Mouse (Mus musculus) heart, embryonic 14.5 days (tissue): ENCODE measurements around the gene Sarm1. TPM values are rescaled to one million over a fixed set of nuclear protein-coding genes. Genes with fewer than 3 reads are reported as not detected.
A peak's percentile ranks its signal among the peaks of the same experiment; 100 is the strongest.
"Not testable (repeated sequence)": the region's sequence is repeated elsewhere in the genome, so short reads cannot be mapped to it uniquely, and the experiment has no call there.

Experiments used
- ATAC-seq: fragments of 200-750 bp; cut with Nextera tagmentation; 2 replicates; pipeline ENCODE4 v1.8.0; 2017; ENCODE audit warnings: low read depth, moderate TSS enrichment; ENCODE audit not compliant: insufficient number of reproducible peaks, insufficient read depth, low FRiP score
- H3K27ac ChIP-seq, 2 experiments: fragments of 200-500 bp in 1 of 2; fragments of 300-500 bp in 1 of 2; sonication (generic) in 1 of 2; replicated peaks in 1 of 2; 2 replicates each; pipeline ENCODE4 v1.5.1; 2012 to 2014; ENCODE audit warnings: low read depth in 2 of 2, low read length in 2 of 2, control low read depth in 1 of 2, mild to moderate bottlenecking in 1 of 2, mixed read lengths in 1 of 2; ENCODE audit not compliant: control insufficient read depth in 1 of 2, insufficient read depth in 1 of 2
- H3K27me3 ChIP-seq: fragments of 300-500 bp; sonication (generic); 2 replicates; pipeline ENCODE4 v1.6.1; 2014; ENCODE audit warnings: mild to moderate bottlenecking, low read length, control low read depth; ENCODE audit not compliant: control insufficient read depth, insufficient read depth
- H3K36me3 ChIP-seq: fragments of 300-500 bp; sonication (generic); 2 replicates; pipeline ENCODE4 v1.6.1; 2014; ENCODE audit warnings: mild to moderate bottlenecking, control low read depth, low read length, mixed read lengths; ENCODE audit not compliant: control insufficient read depth, insufficient read depth
- H3K4me1 ChIP-seq, 2 experiments: fragments of 200-500 bp in 1 of 2; fragments of 300-500 bp in 1 of 2; sonication (generic) in 1 of 2; 2 replicates each; pipeline ENCODE4 v1.6.1; 2012 to 2014; ENCODE audit warnings: low read length in 2 of 2, control low read depth in 1 of 2, mixed read lengths in 1 of 2; ENCODE audit not compliant: control insufficient read depth in 2 of 2, insufficient read depth in 2 of 2
- H3K4me2 ChIP-seq: fragments of 300-500 bp; sonication (generic); 2 replicates; pipeline ENCODE4 v1.6.1; 2014; ENCODE audit warnings: mild to moderate bottlenecking, low read length
- H3K4me3 ChIP-seq, 2 experiments: fragments of 200-500 bp in 1 of 2; fragments of 300-500 bp in 1 of 2; sonication (generic) in 1 of 2; 2 replicates each; pipeline ENCODE4 v1.5.1; 2012 to 2014; ENCODE audit warnings: low read length in 2 of 2, mild to moderate bottlenecking in 2 of 2, control low read depth in 1 of 2, low read depth in 1 of 2, moderate library complexity in 1 of 2; ENCODE audit not compliant: control insufficient read depth in 1 of 2, insufficient read depth in 1 of 2
- H3K9ac ChIP-seq: fragments of 300-500 bp; sonication (generic); 2 replicates; pipeline ENCODE4 v1.6.1; 2014; ENCODE audit warnings: mild to moderate bottlenecking, low read length
- H3K9me3 ChIP-seq: fragments of 300-500 bp; sonication (generic); 2 replicates; pipeline ENCODE4 v1.6.1; 2016; ENCODE audit warnings: low read length, control low read depth; ENCODE audit not compliant: control insufficient read depth
- WGBS: fragments of 180-500 bp; shearing (Covaris S2); extraction: QIAGEN DNeasy Blood & Tissue Kit; methylation state at CpG from one replicate; pipeline ENCODE4 v1.1.7; 2014; 5-methylcytosine and 5-hydroxymethylcytosine counted together
- polyA plus RNA-seq: library from polyadenylated mRNA; unstranded; fragments of >200 nt; fragmentation: Nextera tagmentation; extraction: Ambion mirVana; gene quantifications from 2 replicates; pipeline ENCODE4 v1.2.1, GENCODE M21; 2014

The Sarm1 gene
- polyA plus RNA-seq, 1 experiment from 2014 or later: 0.11 TPM

DNA sequence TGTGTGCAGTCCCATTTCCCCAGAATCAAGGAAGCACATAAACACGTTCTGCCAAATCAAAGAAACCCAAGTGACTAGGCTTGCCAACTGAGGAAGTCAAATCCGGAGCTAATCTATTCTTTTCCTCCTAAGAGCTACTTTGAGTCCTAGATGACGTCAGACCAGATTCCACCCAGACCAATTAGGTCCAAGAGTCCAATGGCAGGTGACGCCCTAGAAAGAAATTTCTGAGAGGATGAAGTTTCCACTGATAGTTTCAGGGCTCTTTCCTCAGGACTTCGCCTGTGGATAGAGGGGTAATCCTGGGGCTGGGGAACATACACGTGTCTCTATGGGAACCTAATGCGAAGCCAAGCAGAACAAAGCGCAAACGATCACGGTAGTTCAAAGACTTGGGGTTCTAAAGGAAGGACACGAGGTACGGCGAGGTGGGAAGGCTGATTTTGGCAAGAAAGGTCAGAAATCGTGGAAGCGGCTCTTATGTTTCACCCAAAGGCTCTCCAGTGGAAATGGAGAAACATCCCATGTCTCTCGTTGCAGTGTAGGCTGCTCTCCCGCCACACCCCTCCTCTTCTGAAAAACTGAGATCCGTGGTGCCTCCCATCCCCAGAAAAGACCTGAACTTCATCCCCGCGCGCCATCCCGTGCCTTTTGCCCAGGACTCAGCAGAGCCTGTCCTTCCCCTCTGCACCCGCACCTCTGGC is 38.0 kb upstream of the Sarm1 start:
- H3K27ac ChIP-seq: peak overlapping the region; percentile 89 to 97
- H3K9me3 ChIP-seq: no peaks in the 10 kb centered on the region
- peak overlapping the region; percentile 83 to 87 for H3K4me3 ChIP-seq
- peak overlapping the region; percentile 86 for H3K9ac ChIP-seq
- ATAC-seq: peak; percentile 34; the same call in 1 of the 2 replicates
- H3K36me3 ChIP-seq: peaks cover 37% of the 10 kb centered on the region
- no peaks in the 10 kb centered on the region for H3K27me3 ChIP-seq
- H3K4me2 ChIP-seq: peak overlapping the region; percentile 81
- WGBS: under 1% methylated on average over 23 of the region's 23 CpGs
- peaks cover 10 to 25% of the 10 kb centered on the region in 2 experiments for H3K4me1 ChIP-seq

DNA sequence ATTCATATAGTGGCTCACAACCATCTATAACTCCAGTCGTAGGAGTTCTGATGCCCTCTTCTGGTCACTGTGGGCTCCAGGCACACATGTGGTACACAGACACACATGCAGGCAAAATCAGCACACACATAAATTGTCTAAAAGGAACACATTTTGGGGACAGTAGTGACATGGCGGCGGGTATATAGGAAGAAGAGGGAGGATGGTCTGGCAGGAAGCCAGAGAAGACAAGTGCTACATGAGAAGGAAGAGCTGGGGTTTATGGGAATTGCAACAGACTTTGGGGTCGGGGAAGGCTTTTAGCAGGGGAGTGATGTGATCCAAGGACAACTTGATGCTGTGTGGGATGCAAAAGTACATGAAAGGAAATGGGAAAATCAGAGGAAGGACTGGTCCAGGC is 37.0 kb upstream of the Sarm1 start:
- 74% methylated on average over 4 of the region's 4 CpGs for WGBS
- H3K4me1 ChIP-seq: peaks cover 10 to 25% of the 10 kb centered on the region in 2 experiments
- peak overlapping the region; percentile 86 for H3K9ac ChIP-seq
- no peaks in the 10 kb centered on the region for H3K27me3 ChIP-seq
- no peak for ATAC-seq
- H3K4me3 ChIP-seq: peak overlapping the region in 1 of 2 experiments; percentile 83; a peak in 3 of 4 replicates
- H3K9me3 ChIP-seq: no peaks in the 10 kb centered on the region
- H3K27ac ChIP-seq: peak overlapping the region in 1 of 2 experiments; percentile 89; a peak in 2 of 4 replicates
- H3K36me3 ChIP-seq: peaks cover 37% of the 10 kb centered on the region
- H3K4me2 ChIP-seq: peak overlapping the region; percentile 81

DNA sequence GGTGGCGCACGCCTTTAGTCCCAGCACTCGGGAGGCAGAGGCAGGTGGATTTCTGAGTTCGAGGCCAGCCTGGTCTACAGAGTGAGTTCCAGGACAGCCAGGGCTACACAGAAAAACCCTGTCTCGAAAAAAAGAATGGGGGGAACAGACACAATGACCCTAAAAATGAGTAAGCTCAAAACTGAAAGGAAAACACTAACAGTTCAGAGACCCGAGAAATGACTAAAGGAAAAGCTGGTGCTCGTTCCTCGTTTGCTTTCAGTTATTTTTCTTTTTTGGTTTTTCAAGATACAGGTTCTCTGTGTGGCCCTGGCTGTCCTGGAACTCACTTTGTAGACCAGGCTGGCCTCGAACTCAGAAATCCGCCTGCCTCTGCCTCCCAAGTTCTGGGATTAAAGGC is 34.0 kb upstream of the Sarm1 start:
- not testable (repeated sequence) for H3K27me3 ChIP-seq, H3K4me3 ChIP-seq, H3K4me2 ChIP-seq, ATAC-seq, H3K9me3 ChIP-seq, H3K9ac ChIP-seq
- WGBS: 80% methylated on average over 10 of the region's 10 CpGs
- Histone ChIP-seq H3K4me1 (peaks cover 4 to 13% of the 10 kb centered on the region in 2 experiments), H3K27ac (peak overlapping the region; percentile 47 to 78; a peak in 3 of 4 replicates), H3K36me3 (peaks cover 52% of the 10 kb centered on the region)

DNA sequence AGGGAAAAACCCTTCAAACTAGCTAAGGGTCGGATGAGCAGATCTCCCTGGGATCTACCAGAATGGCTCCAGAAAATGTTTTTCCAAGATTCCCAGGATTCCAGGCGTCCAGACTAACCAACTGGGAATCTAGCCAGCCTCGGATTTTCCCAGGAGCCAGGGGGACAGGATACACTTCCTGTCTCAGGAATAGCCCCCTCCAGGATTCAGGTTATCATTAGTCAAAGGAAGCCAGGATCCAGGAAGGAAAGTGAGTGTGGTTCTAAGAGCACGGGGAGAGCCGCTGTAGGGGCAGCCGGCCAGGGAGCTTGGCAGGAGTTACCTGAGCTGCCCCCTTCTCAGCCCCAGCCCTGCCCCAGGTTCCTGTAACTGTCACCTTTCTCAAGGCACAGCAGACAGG is 33.5 kb upstream of the Sarm1 start:
- WGBS: 53% methylated on average over 6 of the region's 6 CpGs
- H3K4me1 ChIP-seq: peaks cover 4 to 13% of the 10 kb centered on the region in 2 experiments
- H3K4me2 ChIP-seq: peak overlapping the region; percentile 7; the same call in 1 of the 2 replicates
- peak overlapping the region; percentile 74 to 78 for H3K27ac ChIP-seq
- H3K36me3 ChIP-seq: peaks cover 57% of the 10 kb centered on the region
- ATAC-seq: 0 out of 2 replicates have a peak, but pooled peaks have one; percentile 25
- no peak overlapping the region for H3K4me3 ChIP-seq
- H3K9ac ChIP-seq: no peak overlapping the region
- H3K9me3 ChIP-seq: no peaks in the 10 kb centered on the region
- H3K27me3 ChIP-seq: no peaks in the 10 kb centered on the region

DNA sequence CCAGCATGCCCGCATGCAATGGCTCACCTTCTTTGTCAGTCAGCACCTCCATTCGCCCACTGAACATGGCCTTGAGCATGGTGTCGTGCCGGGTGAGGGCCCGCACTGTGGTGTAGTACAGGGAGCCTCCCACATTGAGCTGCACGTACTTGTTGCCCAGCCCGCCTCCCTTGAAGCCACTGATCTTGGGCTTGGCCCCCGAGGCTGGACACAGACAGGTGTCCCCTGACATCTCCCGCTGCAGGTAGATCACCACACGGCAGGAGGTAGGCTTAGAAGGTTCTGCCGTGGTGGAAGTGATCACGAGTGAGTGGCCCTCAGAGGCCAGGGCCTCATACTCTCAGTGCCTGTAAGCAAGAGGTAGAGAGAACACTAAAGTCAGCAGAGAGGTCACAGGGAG is 32.4 kb upstream of the Sarm1 start:
- Histone ChIP-seq H3K9me3 (no peaks in the 10 kb centered on the region), H3K4me3 (no peak overlapping the region), H3K27ac (peak overlapping the region; percentile 74 to 78; a peak in 2 of 4 replicates), H3K9ac (no peak overlapping the region), H3K4me2 (no peak overlapping the region; the same call in 1 of the 2 replicates), H3K4me1 (peaks cover 4 to 10% of the 10 kb centered on the region in 2 experiments; a peak in 3 of 4 replicates), H3K36me3 (peaks cover 67% of the 10 kb centered on the region), H3K27me3 (no peaks in the 10 kb centered on the region)
- 83% methylated on average over 12 of the region's 12 CpGs for WGBS
- no peak for ATAC-seq

DNA sequence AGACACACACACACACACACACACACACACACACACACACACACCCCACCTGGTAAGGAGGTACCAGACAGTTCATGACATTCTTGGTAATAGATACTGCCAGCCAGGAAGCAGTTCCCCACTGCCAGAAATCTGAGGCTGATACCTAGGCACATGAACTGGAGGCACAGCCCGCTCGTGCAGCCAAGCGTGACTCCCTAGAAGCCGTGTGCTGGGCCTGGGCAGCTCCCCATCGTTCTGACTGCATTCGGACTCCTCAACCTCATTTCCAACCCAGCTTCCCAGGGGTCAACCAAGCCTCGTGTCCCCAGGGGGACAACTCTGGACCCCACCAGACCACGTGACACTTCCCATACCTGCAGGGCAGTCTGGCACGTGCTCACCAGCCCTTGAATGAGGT is 31.2 kb upstream of the Sarm1 start:
- no peak for ATAC-seq
- 88% methylated on average over 9 of the region's 9 CpGs for WGBS
- H3K36me3 ChIP-seq: peaks cover 76% of the 10 kb centered on the region
- H3K4me2 ChIP-seq: no peak overlapping the region
- no peaks in the 10 kb centered on the region for H3K9me3 ChIP-seq
- H3K27me3 ChIP-seq: no peaks in the 10 kb centered on the region
- peaks cover 2 to 3% of the 10 kb centered on the region in 2 experiments; a peak in 2 of 4 replicates for H3K4me1 ChIP-seq
- H3K27ac ChIP-seq: no peak overlapping the region
- no peak overlapping the region for H3K9ac ChIP-seq
- no peak overlapping the region for H3K4me3 ChIP-seq

DNA sequence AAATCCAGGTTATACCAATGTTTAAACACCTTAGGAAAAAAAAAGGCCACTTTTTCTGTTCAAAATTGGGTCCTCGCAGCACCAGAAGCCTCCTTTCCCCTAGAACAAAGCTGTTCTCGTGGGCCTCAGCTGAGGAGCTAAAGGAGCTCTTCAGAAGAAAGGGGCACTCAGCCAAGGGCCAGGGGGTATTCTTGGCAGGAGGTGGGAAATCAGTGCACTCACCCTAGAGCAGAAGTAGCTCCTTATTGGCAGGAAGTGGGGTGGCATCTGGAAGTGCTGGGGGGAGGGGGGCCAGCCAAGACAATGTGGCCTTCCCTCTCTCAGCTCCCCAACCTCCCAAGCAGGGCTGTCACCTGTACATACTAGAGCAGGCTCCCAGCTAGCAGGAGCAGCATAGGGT is 27.3 kb upstream of the Sarm1 start:
- ATAC-seq: no peak
- H3K4me1 ChIP-seq: no peaks in the 10 kb centered on the region
- no peak overlapping the region for H3K4me2 ChIP-seq
- H3K9me3 ChIP-seq: no peaks in the 10 kb centered on the region
- peaks cover 99% of the 10 kb centered on the region for H3K36me3 ChIP-seq
- no peak overlapping the region for H3K4me3 ChIP-seq
- 84% methylated on average over 2 of the region's 2 CpGs for WGBS
- no peaks in the 10 kb centered on the region for H3K27me3 ChIP-seq
- H3K9ac ChIP-seq: no peak overlapping the region
- no peak overlapping the region for H3K27ac ChIP-seq
